Mouse (Mus musculus): ENCODE data around the gene Carnmt1.

DNA sequence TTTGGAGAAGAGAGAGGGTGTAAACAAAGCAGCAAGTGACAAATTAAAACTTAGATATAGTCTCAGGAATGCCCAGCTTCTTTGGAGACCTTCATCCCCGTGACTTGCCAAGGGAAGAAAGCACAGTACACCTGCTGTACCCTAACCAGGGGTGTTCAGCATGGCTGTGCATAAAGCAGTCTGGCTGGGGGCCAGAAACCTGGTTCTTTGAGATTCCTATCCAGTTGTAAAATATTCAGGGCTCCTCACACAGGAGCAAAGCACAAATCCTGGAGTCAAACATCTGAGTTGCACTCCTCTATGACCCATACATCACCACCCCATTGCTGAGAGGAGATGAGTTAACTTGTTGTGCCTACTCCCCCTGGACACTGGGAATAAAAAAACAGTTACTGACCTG is 41.0 kb upstream of the Carnmt1 start:
- TF ChIP-seq CTCF (IDR thresholded peaks at IDR 0.05), result no peak
- TF ChIP-seq POLR2A (IDR thresholded peaks at IDR 0.05; ENCODE audit: insufficient read depth, low read depth, low read length), result no peak
- no peak for TF ChIP-seq EP300 (IDR thresholded peaks at IDR 0.05; ENCODE audit: insufficient read depth, low read depth, low read length)
